Mouse (Mus musculus) common myeloid progenitor, adult 5-6 weeks (primary cell): ENCODE results near the gene Olfr1423. TPM values are rescaled to one million over a fixed set of nuclear protein-coding genes. Genes with fewer than 3 reads are reported as not detected.
A peak's percentile ranks its signal among the peaks of the same experiment; 100 is the strongest.
"Not testable (repeated sequence)": the region's sequence is repeated elsewhere in the genome, so short reads cannot be mapped to it uniquely, and the experiment has no call there.

Experiments used
- ATAC-seq: replicated peaks from 2 replicates; pipeline ENCODE4 v1.8.0; 2016; ENCODE audit warnings: low read depth, mild to moderate bottlenecking, moderate TSS enrichment, inconsistent platforms; ENCODE audit not compliant: poor library complexity, severe bottlenecking
- total RNA-seq: library from RNA; stranded (forward); fragments of 200-1000, 187-1606 nt; gene quantifications from 2 replicates; pipeline ENCODE4 v1.2.3, GENCODE M21; 2017

The Olfr1423 gene
- total RNA-seq, 1 experiment from 2014 or later: not detected

DNA sequence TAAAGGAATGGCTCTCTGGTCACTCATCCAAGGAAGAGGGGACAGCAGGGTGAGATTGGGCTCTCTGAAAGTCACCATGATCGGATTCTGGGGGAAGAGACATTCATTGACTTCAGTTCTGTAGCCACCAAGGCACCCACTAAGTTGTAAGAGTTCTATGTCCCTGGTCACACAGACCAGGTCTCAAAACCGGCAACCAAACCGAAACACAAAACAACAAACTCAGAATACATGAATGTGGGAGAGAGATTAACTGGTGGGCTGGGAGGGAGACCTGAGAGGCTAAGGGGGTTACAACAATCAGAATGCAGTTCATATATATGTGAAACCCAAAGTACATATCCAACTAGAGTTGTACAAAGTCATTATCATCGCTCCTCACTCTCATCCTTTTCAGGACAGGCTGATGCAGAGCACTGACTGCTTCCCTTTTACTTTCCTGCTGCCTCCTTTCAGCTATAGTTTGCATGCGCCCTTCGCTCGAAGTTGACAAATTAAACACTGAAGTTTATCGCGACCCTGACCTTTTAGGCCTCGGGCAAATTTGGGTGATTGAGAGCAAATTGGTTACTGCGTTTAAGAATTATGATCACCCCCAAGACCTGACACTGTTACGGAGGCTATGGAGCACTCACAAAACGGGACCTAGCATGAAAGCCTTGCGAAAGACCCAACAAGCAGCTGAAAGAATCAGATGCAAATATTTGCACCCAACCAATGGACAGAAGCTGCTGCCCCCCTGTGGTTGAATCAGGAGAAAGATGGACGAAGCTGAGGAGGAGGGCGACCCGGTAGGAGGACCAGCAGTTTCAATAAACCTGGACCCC lies 33.8 kb downstream of the Olfr1423 start:
- ATAC-seq: no peak

DNA sequence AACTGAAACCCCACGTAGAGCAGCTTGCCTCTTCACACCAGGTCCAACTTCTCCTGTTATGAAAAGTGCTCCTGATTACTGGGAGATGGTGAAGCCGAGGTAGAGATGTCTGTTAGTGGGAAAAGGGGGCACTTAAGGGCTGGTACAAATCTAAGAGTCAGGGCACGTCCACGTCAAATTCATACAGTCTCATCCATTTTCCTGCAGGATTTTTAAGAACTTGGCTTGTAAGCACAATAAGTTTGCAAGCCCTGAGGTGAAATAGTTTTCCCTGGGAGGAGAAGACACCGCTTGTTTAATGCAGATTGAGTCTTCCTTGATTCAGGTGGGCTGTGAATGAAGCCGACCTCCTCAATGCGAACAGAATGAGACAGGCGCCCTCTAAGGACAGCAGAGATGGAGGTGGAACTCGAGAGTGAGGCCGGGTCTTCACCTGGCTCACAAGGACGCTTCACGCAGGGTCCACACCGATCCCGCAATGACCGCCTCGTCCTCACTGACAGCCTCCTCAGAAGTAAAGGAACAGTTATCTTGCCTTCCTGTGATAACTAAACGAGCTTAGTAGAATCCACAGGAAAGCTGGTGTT lies 34.7 kb downstream of the Olfr1423 start:
- ATAC-seq: no peak

DNA sequence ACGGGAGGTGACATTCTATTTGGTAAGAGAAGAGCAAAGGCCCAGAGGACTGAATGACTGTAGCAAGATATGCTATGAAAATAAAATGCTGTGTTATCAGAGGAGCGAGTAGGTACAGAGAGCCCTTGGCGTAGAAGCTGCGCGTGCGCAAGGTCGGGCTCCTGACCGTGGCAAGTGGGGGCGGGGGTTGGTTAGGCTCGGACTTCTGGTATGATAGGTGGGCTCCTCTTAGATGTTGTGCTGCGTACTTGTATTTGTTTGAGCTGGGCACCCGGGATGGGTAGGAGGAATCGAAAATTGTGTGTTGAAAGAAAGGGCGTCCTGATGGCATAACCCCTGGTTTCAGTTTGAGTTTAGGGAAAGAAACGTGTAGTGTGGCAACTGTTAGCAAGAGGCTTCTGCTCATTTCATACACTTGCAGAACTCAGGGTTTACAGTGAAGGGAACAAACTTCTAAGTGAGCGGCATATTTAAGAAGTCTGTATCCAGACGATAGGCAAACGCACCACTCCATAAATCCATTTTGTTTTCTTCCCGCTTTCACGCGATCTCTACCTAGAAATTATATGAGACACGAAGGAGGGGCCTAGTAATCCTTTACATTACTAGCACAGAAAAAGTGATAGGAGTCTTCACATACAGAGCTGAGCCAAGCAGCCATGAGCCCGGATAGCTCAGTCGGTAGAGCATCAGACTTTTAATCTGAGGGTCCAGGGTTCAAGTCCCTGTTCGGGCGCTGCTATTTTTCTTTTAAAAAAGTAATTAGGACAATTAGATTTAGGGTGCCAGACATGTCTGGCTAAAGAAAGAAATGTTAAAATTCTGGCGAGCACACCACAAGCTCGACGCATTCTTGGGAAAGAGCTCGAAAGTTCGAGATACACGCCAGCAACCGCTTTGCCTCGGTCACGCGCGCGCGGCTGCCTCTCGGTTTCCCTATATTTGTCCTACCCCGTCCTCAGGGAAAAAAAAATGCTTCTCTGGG lies 35.4 kb downstream of the Olfr1423 start:
- peak; percentile 47 for ATAC-seq

DNA sequence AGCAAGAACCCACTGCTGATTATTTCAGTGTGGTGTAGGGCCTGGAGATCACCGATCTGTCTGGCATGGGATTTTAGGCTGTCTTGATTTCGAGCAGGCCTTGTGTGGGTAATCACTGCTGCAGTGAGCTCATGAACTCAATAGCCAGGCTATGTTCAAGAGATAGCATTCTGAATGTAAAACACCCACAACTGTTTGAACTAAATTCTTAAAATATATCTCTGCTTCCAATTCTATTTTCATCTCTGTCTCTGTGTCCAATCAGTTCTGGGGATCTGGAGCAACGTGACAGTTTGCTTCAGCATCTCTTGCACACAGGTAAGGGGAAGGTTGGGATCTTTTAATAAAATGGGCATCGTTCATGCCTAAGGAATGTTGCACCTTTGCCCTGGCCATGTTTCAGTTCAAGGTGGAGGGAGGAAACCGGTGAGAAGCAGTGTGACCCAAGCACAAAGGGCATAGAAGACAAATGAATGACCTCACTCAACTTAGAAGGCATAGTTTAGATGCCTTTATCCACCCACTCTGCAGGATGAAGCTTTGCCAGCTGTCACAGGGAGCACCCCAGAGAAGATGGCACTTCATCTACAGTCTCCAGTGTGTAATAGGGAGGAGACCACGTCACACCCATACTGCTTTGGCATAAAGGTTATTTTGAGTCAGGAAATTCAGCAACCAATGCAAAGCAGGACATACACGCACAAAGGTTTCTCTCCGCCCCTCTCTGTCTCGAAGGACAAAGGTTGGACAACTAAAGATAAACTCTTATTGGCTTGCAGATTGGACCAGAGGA lies 36.7 kb downstream of the Olfr1423 start:
- no peak for ATAC-seq

DNA sequence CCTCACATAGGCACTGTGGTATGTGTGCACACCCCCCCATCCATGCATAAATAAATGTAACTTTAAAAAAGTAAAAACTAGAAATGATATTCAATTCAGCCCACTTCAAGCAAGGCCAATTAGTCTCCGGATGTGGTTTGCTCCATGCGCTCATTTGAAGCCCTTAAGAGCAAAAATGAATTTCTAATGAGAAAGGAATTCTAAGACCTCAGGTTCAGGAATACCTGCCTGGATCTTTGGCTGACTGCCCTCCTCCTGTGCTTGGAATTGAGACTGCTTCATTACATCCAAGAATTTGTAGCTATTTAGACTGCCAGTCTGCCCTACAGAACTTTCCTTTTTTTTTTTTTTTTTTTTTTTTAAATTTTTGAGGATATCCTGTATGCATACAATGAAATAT lies 37.5 kb downstream of the Olfr1423 start:
- no peak for ATAC-seq

DNA sequence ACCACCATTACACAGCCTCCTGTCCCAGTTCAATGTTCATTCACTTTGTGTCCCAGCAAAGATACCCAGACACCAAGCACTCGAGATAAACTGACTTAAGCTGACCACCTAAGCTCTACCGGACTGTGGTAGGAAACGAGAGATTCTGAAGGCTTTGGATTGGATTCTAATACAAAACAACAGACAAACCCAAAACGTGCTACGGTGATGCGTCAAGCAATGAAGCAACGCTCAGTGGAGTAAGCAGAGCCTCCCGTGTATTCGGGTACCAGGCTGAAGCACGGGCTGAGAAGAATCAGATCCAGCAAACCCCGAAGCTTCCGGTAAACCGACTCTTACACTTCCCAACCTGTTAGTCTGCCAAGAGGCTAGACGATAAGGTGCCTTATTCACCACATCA lies 38.3 kb downstream of the Olfr1423 start:
- ATAC-seq: no peak

DNA sequence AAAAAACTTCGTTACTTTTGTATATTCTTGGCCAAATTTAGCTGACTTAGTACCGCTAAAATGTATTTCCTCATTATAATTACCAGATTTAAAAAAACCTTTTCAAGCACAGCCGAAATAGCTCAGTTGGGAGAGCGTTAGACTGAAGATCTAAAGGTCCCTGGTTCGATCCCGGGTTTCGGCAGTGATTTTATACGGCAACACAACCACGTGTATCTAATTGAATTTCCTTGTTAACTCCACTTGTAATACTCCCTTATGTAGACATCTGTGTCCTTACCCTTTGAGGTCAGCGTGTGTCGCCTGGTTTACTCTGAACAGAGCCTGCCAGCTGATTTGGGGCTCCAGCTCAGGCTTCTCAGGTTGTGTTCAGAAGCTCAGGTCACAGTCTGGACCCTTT lies 39.0 kb downstream of the Olfr1423 start:
- peak; percentile 68 for ATAC-seq

DNA sequence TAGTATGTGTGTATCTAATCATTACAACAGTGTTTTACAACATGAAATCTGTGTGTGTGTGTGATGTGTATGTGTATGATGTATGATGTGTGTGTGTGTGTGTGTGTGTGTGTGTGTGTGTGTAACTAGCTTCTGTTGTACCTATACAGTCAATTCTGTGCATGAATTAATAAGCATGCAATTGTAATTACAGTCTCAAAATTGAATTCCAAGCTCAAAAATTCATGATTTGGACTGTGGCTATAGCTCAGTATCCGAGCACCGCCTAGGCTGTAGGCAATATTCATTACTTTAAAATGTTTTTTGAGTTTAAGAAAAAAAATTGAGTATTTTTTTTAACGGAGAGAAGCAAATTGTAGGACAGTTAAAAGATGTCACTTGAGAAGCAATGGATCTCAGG lies 39.4 kb downstream of the Olfr1423 start:
- no peak for ATAC-seq

DNA sequence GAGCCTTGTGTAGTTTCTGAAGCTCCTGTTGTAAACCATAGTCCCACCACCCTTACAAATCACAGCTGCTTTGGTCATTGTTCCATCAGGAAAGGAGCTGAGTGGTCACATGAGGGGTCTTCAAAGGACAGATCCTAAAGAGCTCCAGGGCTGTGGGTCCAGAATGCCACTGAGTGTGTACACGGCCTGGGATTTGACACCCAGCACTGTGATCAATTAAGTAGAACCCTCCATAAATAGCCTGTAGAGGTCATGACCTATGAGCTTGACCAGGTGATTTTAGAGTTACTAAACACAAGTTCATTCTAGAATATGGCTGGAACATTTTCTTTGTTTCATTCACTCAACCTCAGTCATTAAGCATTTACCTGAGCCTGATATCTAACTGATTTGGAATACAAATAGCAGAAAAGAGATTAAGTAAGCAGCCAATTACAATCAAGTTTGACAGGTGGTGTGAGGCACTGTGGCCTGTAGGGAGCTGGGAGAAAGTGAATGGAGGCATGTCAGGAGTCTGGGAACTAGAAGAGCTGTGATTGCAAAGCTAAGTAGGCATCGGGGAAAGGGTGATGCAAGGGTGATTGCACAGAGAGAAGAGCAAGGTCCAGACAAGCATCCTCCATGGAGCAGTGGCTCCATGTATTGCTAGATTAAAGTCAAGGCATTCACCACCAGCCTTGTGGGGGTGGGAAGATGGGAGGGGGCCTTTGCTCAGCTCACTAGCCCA lies 45.2 kb downstream of the Olfr1423 start:
- ATAC-seq: no peak

DNA sequence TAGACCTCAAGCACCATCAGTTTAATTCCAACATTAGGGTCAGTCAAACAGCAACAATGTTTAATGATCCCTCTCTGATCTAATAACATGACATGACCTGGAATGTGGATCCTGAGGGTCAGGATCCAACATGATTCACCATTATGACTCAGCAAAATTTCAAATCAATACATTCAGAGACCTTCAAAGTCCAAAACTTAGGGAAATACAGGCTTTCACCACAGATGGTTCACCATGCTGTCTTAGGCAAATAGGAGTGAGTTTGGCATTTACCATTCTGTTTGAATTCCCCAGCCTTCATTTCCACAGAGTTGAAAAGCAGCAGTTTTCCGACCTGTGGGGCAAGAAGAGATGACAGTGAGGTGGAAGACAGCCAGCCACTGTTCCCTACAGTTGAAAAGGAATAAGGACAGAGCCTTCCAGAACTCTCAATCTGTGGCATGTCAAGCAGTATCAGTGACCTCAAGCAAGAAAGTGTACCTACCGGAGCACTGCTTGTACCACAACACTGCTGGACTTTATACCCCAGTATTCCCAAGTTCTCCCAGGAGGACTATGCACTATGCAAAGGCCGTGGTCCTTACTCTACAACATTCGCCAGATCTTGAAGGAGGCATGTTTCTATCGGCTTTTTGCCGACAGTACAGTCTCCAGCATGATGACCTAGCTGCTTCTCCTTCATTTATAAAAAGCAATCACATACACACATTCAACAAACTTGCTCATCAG lies 46.2 kb downstream of the Olfr1423 start:
- ATAC-seq: no peak

DNA sequence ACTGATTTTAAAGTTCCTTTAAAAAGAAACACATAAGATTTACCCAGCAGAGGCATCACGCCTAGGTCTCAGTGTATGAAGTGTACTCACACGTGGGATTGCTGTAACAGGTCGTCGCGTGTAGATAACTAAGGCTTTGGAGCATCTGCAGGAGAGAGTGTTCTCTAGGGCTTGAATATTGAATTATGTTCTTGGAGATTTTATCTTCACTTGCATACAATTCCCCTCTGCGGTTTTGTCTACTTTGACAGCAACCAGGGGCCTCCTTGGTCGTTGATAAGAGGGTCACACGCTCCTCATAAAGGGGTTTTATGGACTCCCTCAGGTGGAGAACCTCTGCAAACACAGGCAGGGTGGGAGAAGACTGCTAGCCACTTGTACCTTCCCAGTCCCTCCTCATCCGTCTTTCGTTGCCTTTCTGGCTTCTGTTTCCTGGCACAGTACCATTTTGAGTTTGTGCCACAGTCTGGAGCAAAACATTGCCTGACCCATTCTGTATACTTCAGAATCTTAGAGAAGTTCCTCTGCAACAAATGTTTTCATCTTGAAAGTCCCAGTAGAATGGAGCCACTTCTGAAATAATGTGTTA lies 48.6 kb downstream of the Olfr1423 start:
- no peak for ATAC-seq

DNA sequence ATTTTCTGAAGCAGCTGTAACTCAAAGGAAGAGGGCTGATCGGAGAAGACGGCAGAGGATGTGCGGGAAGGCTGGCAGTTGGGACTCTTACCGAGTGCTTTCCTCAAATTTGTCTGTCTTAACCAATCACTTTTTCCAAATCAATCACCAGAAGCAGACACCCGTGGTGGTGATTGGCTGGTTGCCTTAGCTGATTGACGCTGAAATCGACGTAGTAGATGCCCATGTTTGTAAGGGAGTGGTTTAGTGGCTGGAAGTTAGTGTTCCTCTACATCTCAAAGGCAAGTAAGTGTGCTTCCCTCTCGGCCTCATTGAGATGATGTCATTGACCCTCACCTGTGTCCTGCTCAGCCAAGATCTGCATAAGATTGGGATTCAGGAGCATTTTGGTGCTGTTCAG lies 49.1 kb downstream of the Olfr1423 start:
- no peak for ATAC-seq

DNA sequence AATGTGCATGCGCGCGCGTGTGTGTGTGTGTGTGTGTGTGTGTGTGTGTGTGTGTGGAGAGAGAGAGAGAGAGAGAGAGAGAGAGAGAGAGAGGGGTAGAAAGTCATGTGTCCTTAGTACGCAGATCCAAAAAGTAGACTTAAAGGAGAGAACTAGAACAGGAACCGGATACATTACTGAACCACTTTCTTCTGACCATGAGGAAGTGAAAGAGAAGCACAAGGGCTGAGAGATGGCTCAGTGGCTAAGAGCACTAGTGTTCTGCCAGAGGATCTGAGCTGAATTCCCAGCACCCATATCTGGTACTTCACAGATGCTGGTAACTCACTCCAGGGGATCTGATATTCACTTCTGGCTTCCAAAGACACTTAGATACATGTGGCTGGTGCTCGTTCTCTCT lies 51.8 kb downstream of the Olfr1423 start:
- peak; percentile 84 for ATAC-seq

DNA sequence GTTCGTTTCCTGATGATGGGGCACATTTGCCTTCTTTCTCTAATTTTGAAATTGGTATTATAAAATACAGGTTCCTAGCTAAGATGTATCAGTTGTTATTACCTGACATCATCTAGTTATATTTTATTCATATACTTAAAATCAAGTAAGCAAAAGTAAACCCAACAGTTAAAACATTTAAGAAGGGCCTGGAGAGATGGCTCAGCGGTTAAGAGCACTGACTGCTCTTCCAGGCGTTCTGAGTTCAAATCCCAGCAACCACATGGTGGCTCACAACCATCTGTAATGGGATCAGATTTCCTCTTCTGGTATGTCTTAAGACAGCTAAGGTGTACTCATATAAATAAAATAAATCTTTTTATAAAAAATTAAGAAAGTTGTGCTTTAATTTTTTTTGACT lies 53.3 kb downstream of the Olfr1423 start:
- no peak for ATAC-seq

DNA sequence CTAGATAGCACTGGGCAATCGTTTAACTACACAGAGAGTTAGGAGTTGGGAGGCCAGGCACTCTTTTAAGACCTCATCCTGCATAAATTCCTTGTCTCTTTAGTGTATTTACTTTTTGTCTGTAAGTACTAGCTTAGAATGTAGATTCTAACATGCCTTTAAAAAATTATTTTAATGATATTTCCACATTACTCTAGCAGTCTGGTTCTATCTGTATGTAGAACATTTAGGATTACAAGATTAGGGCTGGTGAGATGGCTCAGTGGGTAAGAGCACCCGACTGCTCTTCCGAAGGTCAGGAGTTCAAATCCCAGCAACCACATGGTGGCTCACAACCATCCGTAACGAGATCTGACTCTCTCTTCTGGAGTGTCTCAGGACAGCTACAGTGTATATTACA lies 56.5 kb downstream of the Olfr1423 start:
- ATAC-seq: not testable (repeated sequence)
